Mouse (Mus musculus) MEL (cell line): ENCODE measurements around the gene Iqgap3.

Experiments used
- CTCF ChIP-seq, 3 experiments: IDR thresholded peaks in 2 of 3; conservative IDR thresholded peaks in 1 of 3; 2 replicates each; pipeline ENCODE4 v1.5.1; 2011 to 2012; ENCODE audit warnings: low read length in 3 of 3, low read depth in 2 of 3, mild to moderate bottlenecking in 2 of 3, improper control_type of control experiment in 1 of 3, inconsistent platforms in 1 of 3, mixed read lengths in 1 of 3, moderate library complexity in 1 of 3; ENCODE audit not compliant: control insufficient read depth in 1 of 3, insufficient read depth in 1 of 3, poor library complexity in 1 of 3, severe bottlenecking in 1 of 3
- MAX ChIP-seq: IDR thresholded peaks from 2 replicates; pipeline ENCODE4 v1.6.1; 2011; ENCODE audit warnings: low read length, improper control_type of control experiment
- POLR2A ChIP-seq, 2 experiments: IDR thresholded peaks; 2 replicates each; pipeline ENCODE4 v1.6.1; 2011 to 2012; ENCODE audit warnings: low read length in 2 of 2, mild to moderate bottlenecking in 2 of 2, control low read depth in 1 of 2, improper control_type of control experiment in 1 of 2, low read depth in 1 of 2, moderate library complexity in 1 of 2; ENCODE audit not compliant: control insufficient read depth in 1 of 2, insufficient read depth in 1 of 2, poor library complexity in 1 of 2
- ZKSCAN1 ChIP-seq: IDR thresholded peaks from 2 replicates; pipeline ENCODE4 v1.6.1; 2012; ENCODE audit warnings: low read depth, mild to moderate bottlenecking, inconsistent platforms, low read length, improper control_type of control experiment, moderate library complexity

- TF ChIP-seq MAX: no peak
- no peak for TF ChIP-seq POLR2A (IDR thresholded peaks at IDR 0.05; ENCODE audit: control insufficient read depth in 1 of 2, insufficient read depth in 1 of 2, low read depth in 1 of 2, low read length in 2 of 2, poor library complexity in 1 of 2)
- TF ChIP-seq CTCF (IDR thresholded peaks at IDR 0.05 in 2 of 3, conservative IDR thresholded peaks at IDR 0.05 in 1 of 3; ENCODE audit: control insufficient read depth in 1 of 3, insufficient read depth in 1 of 3, low read depth in 2 of 3, low read length in 3 of 3, poor library complexity in 1 of 3, severe bottlenecking in 1 of 3): no peak
- TF ChIP-seq ZKSCAN1: no peak
These were observed 8.8 kb downstream of the Iqgap3 start for GRCm38 (mm10) chr3:88090616-88091015.
